Mouse (Mus musculus) CD8-positive naive resting alpha-beta T cell, adult 57 days (primary cell): Measurements from ENCODE around the gene Gm15262. TPM values are rescaled to one million over a fixed set of nuclear protein-coding genes. Genes with fewer than 3 reads are reported as not detected.

Source experiments
- total RNA-seq: library from RNA; stranded (reverse); gene quantifications from one replicate; pipeline ENCODE4 v1.2.4, GENCODE M21; 2023

Gm15262 gene
- total RNA-seq: not detected

GRCm38 (mm10) chrX:161287156-161287555, at the start of gene Gm15262:
TSS of gene Gm15262 (plus strand) at chrX:161287456.

Other genes with a start within 250 kb of the Gm15262 start
- 0.58 TPM for gene Scml2, start 170.3 kb upstream of the Gm15262 start, total RNA-seq